Mouse (Mus musculus): Measurements from ENCODE around the gene Trim9.

The Trim9 gene

GRCm38 (mm10) chr12:70251210-70251884 is 96.1 kb downstream of the Trim9 start:
- peak; percentile 80 for DNase-seq (ENCODE audit: low read depth)

GRCm38 (mm10) chr12:70249616-70250157 is 97.7 kb downstream of the Trim9 start:
- no peak for DNase-seq (ENCODE audit: low read depth)

- no peak for DNase-seq (ENCODE audit: low read depth)
Measured at GRCm38 (mm10) chr12:70247683-70248474, 99.5 kb downstream of the Trim9 start.

GRCm38 (mm10) chr12:70242550-70242949 is 104.9 kb downstream of the Trim9 start:
- DNase-seq (ENCODE audit: low read depth): no peak

- DNase-seq (ENCODE audit: low read depth): peak; percentile 90
Measured at GRCm38 (mm10) chr12:70239741-70240140, 107.7 kb downstream of the Trim9 start.

- DNase-seq (ENCODE audit: low read depth): peak; percentile 68
Measured at GRCm38 (mm10) chr12:70238604-70239003, 108.8 kb downstream of the Trim9 start.

- peak; percentile 80 for DNase-seq (ENCODE audit: low read depth)
Measured at GRCm38 (mm10) chr12:70234938-70235484, 112.4 kb downstream of the Trim9 start.

GRCm38 (mm10) chr12:70234411-70234810 is 113.0 kb downstream of the Trim9 start:
- peak; percentile 81 for DNase-seq (ENCODE audit: low read depth)

- peak; percentile 76 for DNase-seq (ENCODE audit: low read depth)
Measured at GRCm38 (mm10) chr12:70233637-70234315, 113.6 kb downstream of the Trim9 start.

GRCm38 (mm10) chr12:70232020-70232544 is 115.3 kb downstream of the Trim9 start:
- DNase-seq (ENCODE audit: low read depth): peak; percentile 87

- DNase-seq (ENCODE audit: low read depth): no peak
Measured at GRCm38 (mm10) chr12:70231294-70231693, 116.1 kb downstream of the Trim9 start, which contains the start of gene Pygl. Pygl (minus strand) TSS chr12:70231488.

GRCm38 (mm10) chr12:70228155-70228554 is 119.3 kb downstream of the Trim9 start:
- no peak for DNase-seq (ENCODE audit: low read depth)

GRCm38 (mm10) chr12:70227121-70227932 is 120.1 kb downstream of the Trim9 start:
- DNase-seq (ENCODE audit: low read depth): no peak

GRCm38 (mm10) chr12:70226655-70227054 is 120.8 kb downstream of the Trim9 start:
- DNase-seq (ENCODE audit: low read depth): no peak

- DNase-seq (ENCODE audit: low read depth): no peak
Measured at GRCm38 (mm10) chr12:70223331-70223730, 124.1 kb downstream of the Trim9 start.

- no peak for DNase-seq (ENCODE audit: low read depth)
Measured at GRCm38 (mm10) chr12:70221425-70221824, 126.0 kb downstream of the Trim9 start.

GRCm38 (mm10) chr12:70218795-70219540 is 128.4 kb downstream of the Trim9 start:
- peak; percentile 93 for DNase-seq (ENCODE audit: low read depth)

GRCm38 (mm10) chr12:70216229-70216800 is 131.1 kb downstream of the Trim9 start:
- no peak for DNase-seq (ENCODE audit: low read depth)

- peak; percentile 46 for DNase-seq (ENCODE audit: low read depth)
Measured at GRCm38 (mm10) chr12:70214281-70214680, 133.1 kb downstream of the Trim9 start.

GRCm38 (mm10) chr12:70213601-70214000 is 133.8 kb downstream of the Trim9 start:
- DNase-seq (ENCODE audit: low read depth): no peak

All from 416B (cell line).